Mouse (Mus musculus) heart, postnatal 4 days (tissue): ENCODE measurements around the gene Olfr577. TPM values are rescaled to one million over a fixed set of nuclear protein-coding genes. Genes with fewer than 3 reads are reported as not detected.

ENCODE experiments used
- DNase-seq: peaks from one replicate; pipeline ENCODE4 v3.0.0; 2021
- total RNA-seq, 2 experiments: library from RNA; stranded (reverse); gene quantifications; 2 replicates each; pipeline ENCODE4 v1.2.3; 2021

The Olfr577 gene
- total RNA-seq = not detected

DNA sequence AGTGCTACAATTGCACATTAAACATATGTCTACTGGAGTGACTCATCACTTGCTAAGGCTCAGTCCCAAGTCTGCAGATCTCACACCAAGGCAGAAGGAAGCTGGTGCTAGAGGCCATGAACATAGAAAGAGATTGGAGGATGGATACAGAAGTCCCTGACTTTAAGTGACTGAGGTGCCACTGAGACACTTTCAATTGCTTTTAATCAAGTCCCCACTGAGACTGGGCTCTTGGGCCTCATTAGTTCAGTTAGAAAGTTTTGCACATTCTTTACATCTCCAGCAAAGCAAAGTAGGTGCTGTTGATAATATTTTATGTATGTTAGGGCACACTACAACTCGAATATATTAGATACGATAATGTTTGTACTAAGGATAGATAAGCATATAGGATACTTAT lies at the start of gene Olfr577:
TSS of gene Olfr577 (minus strand) at position 101 of the 400 bp plus-strand sequence.
- no peak for DNase-seq

DNA sequence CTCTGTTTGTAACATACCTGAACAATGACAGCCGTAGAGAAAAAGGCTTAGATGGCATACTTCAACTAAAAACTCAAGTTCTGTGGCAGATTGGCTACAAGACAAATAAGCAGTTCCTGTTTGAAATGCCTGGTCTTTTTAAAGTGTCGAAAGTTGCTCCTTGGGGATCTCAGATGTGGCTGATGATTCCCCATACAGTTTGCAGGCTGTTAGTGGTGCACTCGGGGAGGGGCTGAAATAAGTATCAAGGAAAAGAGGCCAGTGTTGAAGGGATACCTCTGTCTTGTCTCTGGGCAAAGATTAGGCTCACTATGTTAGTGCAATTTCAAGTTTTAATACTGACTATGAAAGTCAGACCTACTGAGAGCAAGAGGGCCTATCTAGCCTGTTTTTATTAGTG lies 13.5 kb upstream of the Olfr577 start, which contains the start of gene Olfr578:
TSS of gene Olfr578 (minus strand) at position 101 of the 400 bp plus-strand sequence.
- no peak for DNase-seq

DNA sequence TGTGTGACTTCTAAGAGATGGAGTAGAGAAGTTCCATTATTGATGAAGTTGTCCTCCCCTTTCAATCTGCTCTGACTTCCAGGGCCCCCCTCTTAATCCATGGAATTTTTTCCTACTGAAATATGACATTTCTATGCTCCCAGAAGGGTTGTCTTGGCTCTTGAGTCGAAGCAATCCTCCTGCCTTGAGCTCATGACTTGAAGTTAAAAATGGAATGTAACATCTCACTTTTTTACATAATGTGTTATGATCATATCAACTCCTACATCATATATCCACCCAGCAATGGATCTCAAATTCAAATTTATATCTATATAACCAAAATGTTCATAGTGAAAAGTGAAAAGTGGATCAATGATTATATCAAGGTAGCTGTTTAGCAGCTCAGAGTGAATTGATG lies 1.3 kb downstream of the Olfr577 start:
- no peak for DNase-seq

DNA sequence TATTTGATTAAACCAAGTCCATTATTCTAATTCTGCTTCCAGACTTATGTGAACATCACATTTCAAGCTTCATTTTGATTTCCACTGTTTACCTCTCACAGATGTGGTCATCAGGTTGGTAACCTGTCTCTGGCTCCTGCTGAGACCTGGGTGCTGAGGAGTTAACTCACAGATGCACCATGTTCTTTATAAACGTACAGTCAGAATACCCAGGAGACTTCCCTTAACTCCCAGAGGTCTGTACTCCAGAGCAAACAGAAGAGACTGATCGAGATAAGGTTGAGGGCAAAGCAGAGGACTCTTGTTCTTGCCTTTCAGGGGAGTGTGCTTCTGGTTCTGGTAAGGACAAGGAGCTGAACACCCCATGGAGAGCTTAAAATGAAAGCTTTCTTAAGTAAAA lies 13.4 kb downstream of the Olfr577 start, which contains the start of gene Olfr576:
TSS of gene Olfr576 (plus strand) at position 301 of the 400 bp plus-strand sequence.
- DNase-seq = no peak

DNA sequence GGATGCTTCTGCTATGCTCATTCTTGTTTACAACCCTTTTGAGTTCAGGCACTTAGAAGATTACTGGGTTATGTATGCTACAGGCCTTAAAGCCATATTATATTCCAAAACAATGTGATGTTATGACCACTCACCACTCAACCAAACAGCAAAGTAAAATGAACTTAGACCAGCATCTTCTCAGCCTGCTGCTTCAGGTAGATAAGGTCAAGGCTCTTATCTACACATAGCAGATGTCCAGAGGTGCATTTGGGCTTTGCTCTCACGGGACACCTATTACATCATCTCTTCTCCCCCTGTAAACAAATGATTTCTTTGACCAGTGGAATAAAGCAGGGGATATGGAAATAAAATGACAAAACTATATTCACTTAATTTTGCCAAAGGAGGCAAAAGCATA lies 17.1 kb downstream of the Olfr577 start, which contains the start of gene Olfr575:
TSS of gene Olfr575 (minus strand) at position 183 of the 400 bp plus-strand sequence.
- DNase-seq = no peak

DNA sequence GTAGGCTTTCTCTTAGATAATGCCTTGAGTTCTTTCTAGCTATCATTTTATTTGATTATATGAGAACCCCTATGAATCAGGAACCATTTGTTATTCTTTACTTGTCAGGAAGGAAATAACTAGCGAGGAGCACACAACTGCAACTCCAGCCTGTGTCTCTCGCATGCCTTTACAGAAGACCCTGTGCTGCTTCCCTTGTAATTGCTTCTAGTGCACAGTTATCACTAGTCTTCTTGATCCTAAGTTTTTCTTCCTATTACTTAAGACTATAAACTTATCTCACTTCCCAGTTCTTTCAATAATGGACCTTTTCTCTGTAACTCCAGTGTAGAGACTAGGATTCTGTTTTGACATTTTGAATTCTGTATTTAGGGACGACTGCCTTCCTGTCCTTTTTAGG lies 17.6 kb downstream of the Olfr577 start:
- DNase-seq = no peak

DNA sequence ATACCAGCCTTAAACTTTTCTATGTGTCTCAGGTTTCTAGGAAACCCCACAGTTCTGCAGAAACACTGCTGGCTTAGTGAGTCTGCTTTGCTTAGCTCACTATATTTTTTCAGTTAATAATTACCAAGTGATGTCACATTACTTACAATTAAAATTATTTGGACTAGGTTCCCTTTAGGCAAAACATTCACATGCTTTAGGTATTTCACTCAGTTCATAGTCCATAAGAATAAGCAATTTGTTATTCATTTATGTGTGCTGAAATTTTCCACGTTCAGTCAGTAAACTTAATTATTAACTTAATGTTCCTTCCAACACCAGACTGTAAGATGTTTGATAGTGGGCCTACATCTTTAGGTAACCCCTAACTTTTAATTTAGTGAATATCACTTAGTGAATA lies 25.0 kb downstream of the Olfr577 start:
- no peak for DNase-seq

DNA sequence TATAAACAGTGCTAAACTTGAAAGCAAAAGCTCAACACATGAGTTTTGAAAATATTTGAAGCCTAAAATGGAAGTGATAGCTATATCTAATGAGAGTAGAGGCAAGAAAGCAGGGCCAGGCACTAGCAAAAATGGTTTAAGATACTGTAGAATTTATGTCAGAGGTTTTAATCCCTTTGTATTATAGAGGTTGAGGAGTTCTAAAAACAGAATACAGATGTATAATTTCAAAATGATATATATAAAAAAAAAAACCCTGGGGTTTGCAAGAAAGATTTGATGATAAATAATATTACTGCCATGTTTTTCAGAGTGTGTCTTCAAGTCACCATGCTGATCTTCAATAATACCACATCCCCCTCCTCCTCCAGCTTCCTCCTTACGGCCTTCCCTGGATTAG lies 27.6 kb downstream of the Olfr577 start, which contains the start of gene Olfr574:
TSS of gene Olfr574 (plus strand) at position 301 of the 400 bp plus-strand sequence.
- no peak for DNase-seq

DNA sequence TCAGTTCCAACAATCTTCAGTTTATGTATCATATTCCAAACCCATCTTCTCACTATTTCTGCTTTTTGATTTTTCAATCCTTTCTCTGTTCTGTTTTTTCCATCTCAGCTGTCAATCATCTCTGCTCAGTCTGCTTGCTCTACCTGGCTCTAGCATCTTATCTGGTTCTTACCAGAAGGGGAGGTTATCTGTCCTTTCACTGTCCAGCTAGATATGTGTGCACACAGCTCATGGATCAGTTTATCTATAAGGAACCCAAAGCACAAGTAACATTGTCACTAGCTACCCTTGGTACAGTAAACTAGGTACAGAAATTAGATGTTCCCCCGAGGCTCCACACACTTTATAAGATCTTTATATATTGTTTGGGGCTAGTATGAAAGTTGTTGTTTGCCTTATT lies 32.3 kb downstream of the Olfr577 start:
- DNase-seq = no peak

DNA sequence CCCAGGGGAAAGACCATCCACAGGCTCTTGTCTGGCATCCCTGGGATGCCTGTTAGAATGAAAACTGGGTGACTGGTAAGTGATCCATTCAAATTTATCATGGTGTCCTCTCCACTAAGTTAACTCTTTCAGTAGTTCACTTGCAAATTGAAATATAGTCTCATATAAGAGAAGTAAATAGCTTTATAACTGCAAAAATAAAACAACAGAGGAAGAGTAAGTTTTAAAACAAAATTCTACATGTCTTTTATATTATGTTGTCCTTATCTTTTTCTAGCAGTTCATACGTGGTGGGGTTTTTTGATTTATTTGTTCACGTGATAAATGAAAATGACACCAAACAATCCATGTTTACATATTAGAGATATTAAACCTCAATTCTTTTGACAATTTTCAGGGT lies 33.3 kb downstream of the Olfr577 start, which contains the start of gene Olfr573-ps1:
TSS of gene Olfr573-ps1 (minus strand) at position 101 of the 400 bp plus-strand sequence.
- no peak for DNase-seq

DNA sequence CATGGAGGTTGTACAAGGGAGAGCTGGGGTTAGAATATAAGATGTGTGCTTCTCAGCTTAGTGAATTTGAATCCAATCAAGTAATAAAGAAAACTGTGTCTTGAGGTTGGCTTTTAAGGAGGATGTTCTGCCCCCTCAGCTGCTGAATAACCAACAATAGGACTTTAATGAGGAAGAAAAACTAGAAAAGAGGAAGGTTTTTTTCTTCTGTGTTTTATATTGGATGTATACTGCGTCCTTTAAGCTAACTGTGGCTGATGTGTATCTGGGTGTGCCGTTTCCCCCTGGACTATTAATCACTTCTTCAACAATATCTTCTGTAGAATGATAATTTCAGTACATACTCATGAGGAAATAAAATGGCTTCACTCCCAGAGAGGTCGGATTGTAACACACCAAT lies 48.6 kb downstream of the Olfr577 start:
- no peak for DNase-seq

DNA sequence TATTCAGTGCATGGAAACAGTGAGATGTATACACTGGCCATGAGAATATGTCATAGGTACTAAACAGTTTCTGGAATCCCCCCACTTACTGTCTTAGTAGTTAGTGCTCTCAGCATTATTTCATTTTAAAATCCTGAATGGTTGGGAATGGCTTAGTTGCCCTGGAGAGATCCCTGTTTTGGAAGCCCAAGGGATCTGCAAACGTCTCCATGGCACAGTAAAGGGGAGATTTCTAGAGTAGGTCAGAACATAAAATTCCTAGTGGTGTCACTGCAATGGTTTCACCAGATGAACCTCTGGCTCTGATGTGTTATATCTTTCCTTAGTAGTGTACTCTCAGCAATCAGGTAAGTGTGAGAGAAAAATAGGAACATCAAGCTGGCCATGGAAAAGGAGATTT lies 51.6 kb downstream of the Olfr577 start, which contains the start of gene Olfr572:
TSS of gene Olfr572 (plus strand) at position 301 of the 400 bp plus-strand sequence.
- no peak for DNase-seq

Other genes starting within 250 kb of the Olfr577 start
- not detected for gene Olfr559, start 248.5 kb downstream of the Olfr577 start, total RNA-seq
- under 1 TPM; 0.19 to 0.23 TPM for gene Olfr560, start 216.6 kb downstream of the Olfr577 start, total RNA-seq
- gene Olfr78, start 216.5 kb downstream of the Olfr577 start, total RNA-seq = 1 to 10 TPM; 1.1 to 1.4 TPM
- not detected for gene Olfr561, start 204.7 kb downstream of the Olfr577 start, total RNA-seq
- gene Olfr564, start 172.5 kb downstream of the Olfr577 start, total RNA-seq = not detected
- not detected for gene Olfr566, start 117.2 kb downstream of the Olfr577 start, total RNA-seq
- not detected for gene Olfr568, start 98.8 kb downstream of the Olfr577 start, total RNA-seq
- gene Olfr569, start 85.1 kb downstream of the Olfr577 start, total RNA-seq = not detected
- not detected for gene Olfr570, start 81.4 kb downstream of the Olfr577 start, total RNA-seq
- not detected for gene Olfr571, start 58.4 kb downstream of the Olfr577 start, total RNA-seq
- not detected for gene Olfr572, start 51.5 kb downstream of the Olfr577 start, total RNA-seq
- not detected for gene Olfr573-ps1, start 33.4 kb downstream of the Olfr577 start, total RNA-seq
- gene Olfr574, start 27.5 kb downstream of the Olfr577 start, total RNA-seq = not detected
- not detected for gene Olfr575, start 17.2 kb downstream of the Olfr577 start, total RNA-seq
- not detected for gene Olfr576, start 13.3 kb downstream of the Olfr577 start, total RNA-seq
- gene Olfr578, start 13.4 kb upstream of the Olfr577 start, total RNA-seq = not detected
- not detected for gene Olfr582, start 62.1 kb upstream of the Olfr577 start, total RNA-seq
- not detected for gene Olfr583, start 75.4 kb upstream of the Olfr577 start, total RNA-seq
- gene Olfr584, start 105.9 kb upstream of the Olfr577 start, total RNA-seq = not detected
- not detected for gene Olfr585, start 121.8 kb upstream of the Olfr577 start, total RNA-seq
- gene Olfr586, start 149.7 kb upstream of the Olfr577 start, total RNA-seq = not detected
- not detected for gene Olfr588-ps1, start 164.9 kb upstream of the Olfr577 start, total RNA-seq
- not detected for gene Olfr589, start 180.4 kb upstream of the Olfr577 start, total RNA-seq
- not detected for gene Olfr591, start 202.4 kb upstream of the Olfr577 start, total RNA-seq
- not detected for gene Olfr592, start 208.9 kb upstream of the Olfr577 start, total RNA-seq
- gene Olfr593, start 235.9 kb upstream of the Olfr577 start, total RNA-seq = not detected
- gene Olfr594, start 241.1 kb upstream of the Olfr577 start, total RNA-seq = not detected